Comparison of ENCODE assay signal across 8 mouse cellular contexts in the genomic region with DNA sequence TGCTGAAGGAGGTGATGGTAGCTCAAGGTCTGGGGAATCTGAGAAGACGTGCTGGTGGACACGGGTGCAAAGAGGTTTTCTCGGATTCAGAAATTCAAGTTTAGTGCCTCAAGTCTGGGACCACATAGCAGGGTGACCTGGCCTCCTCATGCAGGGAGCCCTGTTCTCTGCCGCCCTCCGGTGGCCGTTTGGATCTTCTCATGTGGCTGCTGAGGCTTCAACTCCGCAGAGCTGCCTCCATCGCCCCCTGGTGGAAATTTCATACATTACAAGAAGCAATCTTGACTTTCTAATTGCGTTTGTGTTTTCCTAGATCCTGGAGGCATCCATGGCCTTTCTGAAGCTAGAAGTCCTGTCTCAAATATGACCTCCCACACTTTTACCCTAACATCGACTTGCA. TPM values are rescaled to one million over a fixed set of nuclear protein-coding genes. Genes with fewer than 3 reads are reported as not detected.
DNase-seq lines count a peak whose midpoint lies in the region; ATAC-seq and TF ChIP-seq lines count a peak whose summit lies in the region.

No protein-coding gene starts in this region.

- H3K4me1 ChIP-seq in embryonic facial prominence, embryonic 11.5 days (ENCODE audit: control insufficient read depth, insufficient read depth, low read length) = peaks cover 6% of the 10 kb centered on the region; the same call in 1 of the 2 replicates
- H3K4me1 ChIP-seq in kidney, adult 2 months (ENCODE audit: control insufficient read depth, insufficient read depth, low read length) = no peaks in the 10 kb centered on the region
- H3K4me1 ChIP-seq in limb, embryonic 11.5 days (ENCODE audit: control insufficient read depth, insufficient read depth, low read length) = peaks cover 25% of the 10 kb centered on the region
- H3K4me1 ChIP-seq in midbrain, embryonic 16.5 days (ENCODE audit: control insufficient read depth, insufficient read depth, low read length) = peaks cover 50% of the 10 kb centered on the region
- H3K4me1 ChIP-seq in spleen, adult 2 months (ENCODE audit: control insufficient read depth, insufficient read depth, insufficient read length) = no peaks in the 10 kb centered on the region; the same call in 1 of the 2 replicates

- H3K27me3 ChIP-seq in embryonic facial prominence, embryonic 11.5 days (ENCODE audit: control insufficient read depth, insufficient read depth, low read length) = peaks cover 45% of the 10 kb centered on the region
- H3K27me3 ChIP-seq in kidney, adult 2 months (replicated peaks; ENCODE audit: control insufficient read depth, insufficient read depth, low read length) = no peaks in the 10 kb centered on the region; the same call in 1 of the 2 replicates
- peaks cover 23% of the 10 kb centered on the region; the same call in 1 of the 2 replicates for H3K27me3 ChIP-seq in limb, embryonic 11.5 days (ENCODE audit: control insufficient read depth, insufficient read depth, low read length)
- H3K27me3 ChIP-seq in midbrain, embryonic 16.5 days (ENCODE audit: control insufficient read depth, insufficient read depth, low read depth, low read length) = no peaks in the 10 kb centered on the region
- H3K27me3 ChIP-seq in spleen, adult 2 months (ENCODE audit: control insufficient read depth, insufficient read depth, low read length) = peaks cover 15% of the 10 kb centered on the region

- TF ChIP-seq POLR2A in kidney, adult 2 months (IDR thresholded peaks at IDR 0.05; ENCODE audit: low read depth, low read length) = no peak
- no peak for TF ChIP-seq POLR2A in spleen, adult 2 months (IDR thresholded peaks at IDR 0.05; ENCODE audit: low read depth, low read length)

- H3K4me2 ChIP-seq in embryonic facial prominence, embryonic 11.5 days (ENCODE audit: low read depth, low read length) = no peak overlapping the region
- no peak overlapping the region for H3K4me2 ChIP-seq in limb, embryonic 11.5 days (ENCODE audit: low read depth, severe bottlenecking)
- H3K4me2 ChIP-seq in midbrain, embryonic 16.5 days (ENCODE audit: low read length) = no peak overlapping the region

- H3K9ac ChIP-seq in embryonic facial prominence, embryonic 11.5 days (replicated peaks; ENCODE audit: low read length) = no peak overlapping the region
- H3K9ac ChIP-seq in limb, embryonic 11.5 days (ENCODE audit: low read length) = no peak overlapping the region
- peak overlapping the region; percentile 64; the same call in 1 of the 2 replicates for H3K9ac ChIP-seq in midbrain, embryonic 16.5 days (ENCODE audit: low read depth, low read length)

- ATAC-seq in embryonic facial prominence, embryonic 11.5 days (replicated peaks; ENCODE audit: insufficient number of reproducible peaks, low FRiP score, low TSS enrichment, low read depth) = 0 out of 2 replicates have a peak, but pooled peaks have one; percentile 44
- ATAC-seq in limb, embryonic 11.5 days (ENCODE audit: insufficient number of reproducible peaks, low FRiP score, low TSS enrichment, low read depth) = no peak
- peak; percentile 41; the same call in 1 of the 2 replicates for ATAC-seq in midbrain, embryonic 16.5 days

- no peak overlapping the region for H3K4me3 ChIP-seq in embryonic facial prominence, embryonic 11.5 days (ENCODE audit: low read depth, low read length)
- no peak overlapping the region for H3K4me3 ChIP-seq in kidney, adult 2 months (ENCODE audit: insufficient read depth, low read depth, low read length)
- H3K4me3 ChIP-seq in limb, embryonic 11.5 days (ENCODE audit: low read depth, low read length) = no peak overlapping the region
- H3K4me3 ChIP-seq in midbrain, embryonic 16.5 days (ENCODE audit: low read depth, low read length) = no peak overlapping the region
- no peak overlapping the region for H3K4me3 ChIP-seq in spleen, adult 2 months (ENCODE audit: extremely low read depth, insufficient read depth, insufficient read length)

- TF ChIP-seq CTCF in kidney, adult 2 months (conservative IDR thresholded peaks at IDR 0.05; ENCODE audit: insufficient read depth, insufficient read length, low read depth, low read length) = peak; percentile 100; the same call in 1 of the 2 replicates
- peak; percentile 99 for TF ChIP-seq CTCF in spleen, adult 2 months (IDR thresholded peaks at IDR 0.05; ENCODE audit: extremely low read depth, insufficient read depth, insufficient read length, insufficient replicate concordance)

- no peak overlapping the region for H3K27ac ChIP-seq in embryonic facial prominence, embryonic 11.5 days (replicated peaks; ENCODE audit: low read depth, low read length)
- no peak overlapping the region for H3K27ac ChIP-seq in kidney, adult 2 months (ENCODE audit: insufficient read depth, low read depth, low read length)
- no peak overlapping the region for H3K27ac ChIP-seq in limb, embryonic 11.5 days (replicated peaks; ENCODE audit: low read depth, low read length)
- H3K27ac ChIP-seq in midbrain, embryonic 16.5 days (ENCODE audit: low read length) = peak overlapping the region; percentile 98
- H3K27ac ChIP-seq in spleen, adult 2 months (ENCODE audit: insufficient read depth, low read length) = no peak overlapping the region

- H3K9me3 ChIP-seq in embryonic facial prominence, embryonic 11.5 days (replicated peaks; ENCODE audit: control insufficient read depth, low read length) = no peaks in the 10 kb centered on the region
- no peaks in the 10 kb centered on the region for H3K9me3 ChIP-seq in limb, embryonic 11.5 days (ENCODE audit: control insufficient read depth, low read length)
- no peaks in the 10 kb centered on the region for H3K9me3 ChIP-seq in midbrain, embryonic 16.5 days (replicated peaks; ENCODE audit: control insufficient read depth, low read length, poor library complexity, severe bottlenecking)

- WGBS in embryonic facial prominence, embryonic 11.5 days = under 1% methylated on average over 10 of the region's 10 CpGs
- WGBS in kidney, adult 2 months = 1% methylated on average over 10 of the region's 10 CpGs
- under 1% methylated on average over 10 of the region's 10 CpGs for WGBS in limb, embryonic 11.5 days
- WGBS in midbrain, embryonic 16.5 days = under 1% methylated on average over 10 of the region's 10 CpGs
- WGBS in spleen, adult 2 months = 2% methylated on average over 10 of the region's 10 CpGs

- H3K36me3 ChIP-seq in embryonic facial prominence, embryonic 11.5 days (replicated peaks; ENCODE audit: control insufficient read depth, insufficient read depth, low read depth, low read length) = no peaks in the 10 kb centered on the region
- H3K36me3 ChIP-seq in kidney, adult 2 months (ENCODE audit: control insufficient read depth, insufficient read depth, low read length) = no peaks in the 10 kb centered on the region
- H3K36me3 ChIP-seq in limb, embryonic 11.5 days (ENCODE audit: control insufficient read depth, insufficient read depth, low read length) = no peaks in the 10 kb centered on the region
- no peaks in the 10 kb centered on the region for H3K36me3 ChIP-seq in midbrain, embryonic 16.5 days (ENCODE audit: control insufficient read depth, insufficient read depth, low read length)
- no peaks in the 10 kb centered on the region for H3K36me3 ChIP-seq in spleen, adult 2 months (ENCODE audit: control insufficient read depth, insufficient read depth, low read length)

- peak; percentile 92 for DNase-seq in 416B (ENCODE audit: low read depth)
- DNase-seq in adrenal gland, postnatal 25 days = peak; percentile 89
- DNase-seq in embryonic facial prominence, embryonic 11.5 days (ENCODE audit: low spot score) = peak; percentile 97
- DNase-seq in heart, adult 18-20 months = peak; percentile 91 to 95
- DNase-seq in kidney, adult 2 months = peak; percentile 94
- peak; percentile 98 for DNase-seq in limb, embryonic 11.5 days (ENCODE audit: low spot score)
- DNase-seq in spleen, adult 2 months (ENCODE audit: low read depth in 1 of 2, low spot score in 2 of 2) = peak; percentile 74 to 87

RNA-seq across cellular contexts. Expression of gene Calcoco1, which starts 20.6 kb away (rescaled TPM):
- 105 and 147 TPM in 2 replicates for total RNA-seq in adrenal gland, postnatal 25 days (2021)
- 32.2 and 34.0 TPM in 2 replicates for polyA plus RNA-seq in embryonic facial prominence, embryonic 11.5 days (2014; fragmentation: Nextera tagmentation; extraction: Ambion mirVana)
- 100 to 1,000 TPM; 105 to 119 TPM for total RNA-seq in heart, adult 18-20 months (2021)
- polyA plus RNA-seq in kidney, adult 2 months (2012; rRNA removed) = 57.7 and 60.6 TPM in 2 replicates
- 34.4 and 36.4 TPM in 2 replicates for polyA plus RNA-seq in limb, embryonic 11.5 days (2014; fragmentation: Nextera tagmentation; extraction: Ambion mirVana)
- 38.3 and 38.7 TPM in 2 replicates for polyA plus RNA-seq in midbrain, embryonic 16.5 days (2015; fragmentation: Nextera tagmentation; extraction: Ambion mirVana)
- polyA plus RNA-seq in spleen, adult 2 months (2012; rRNA removed) = 29.6 and 34.9 TPM in 2 replicates
